Mouse (Mus musculus): ENCODE measurements around the gene Ambp.

DNA sequence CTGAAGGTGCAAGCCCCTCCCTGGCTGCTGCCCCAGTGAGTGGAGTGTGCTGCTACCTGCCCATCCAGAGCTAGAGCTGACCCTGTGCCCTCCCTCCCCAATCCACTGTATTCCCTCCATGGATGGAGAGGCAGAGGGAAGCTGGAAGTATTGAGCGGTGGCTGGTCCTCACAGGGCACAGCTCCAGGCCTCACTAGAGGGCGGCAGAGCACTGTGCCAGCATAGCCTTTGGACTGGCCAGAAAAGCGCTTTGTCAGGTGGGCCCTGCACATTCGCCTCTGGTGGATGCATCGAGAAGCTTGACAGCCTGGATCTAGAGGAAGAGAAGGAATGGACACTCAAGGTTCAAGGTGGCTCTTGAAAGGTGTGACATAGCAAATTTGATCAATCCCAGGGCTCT lies 27.0 kb upstream of the Ambp start:
- TF ChIP-seq CTCF (IDR thresholded peaks at IDR 0.05; ENCODE audit: low read depth) (peak; percentile 98), EP300 (IDR thresholded peaks at IDR 0.05; ENCODE audit: low read depth) (no peak)
